Mouse (Mus musculus) left cerebral cortex, postnatal 25 days (tissue): ENCODE data around the gene Slc38a4. TPM values are rescaled to one million over a fixed set of nuclear protein-coding genes. Genes with fewer than 3 reads are reported as not detected.

Source experiments
- DNase-seq, 2 experiments: peaks; one replicate each; pipeline ENCODE4 v3.0.0; 2022; ENCODE audit warnings: low spot score in 2 of 2, mixed read lengths in 1 of 2
- intact Hi-C: fragments of 180-260 bp; cut with DNase I; formaldehyde crosslinking; loops from one replicate; pipeline ENCODE4 v1.15.1; 2025
- total RNA-seq, 2 experiments: library from RNA; stranded (reverse); gene quantifications; 2 replicates each; pipeline ENCODE4 v1.2.3; 2021

The Slc38a4 gene
- total RNA-seq, 2 experiments from 2014 or later = 1.2 to 1.4 TPM

- no peak for DNase-seq
- intact Hi-C loops = no loop called here
These were observed 29.1 kb downstream of the Slc38a4 start for GRCm38 (mm10) chr15:97026670-97027069.

- intact Hi-C loops = no loop called here
- DNase-seq = no peak
These were observed 33.0 kb downstream of the Slc38a4 start for GRCm38 (mm10) chr15:97022764-97023163.

GRCm38 (mm10) chr15:97022213-97022612 is 33.5 kb downstream of the Slc38a4 start:
- intact Hi-C loops = no loop called here
- no peak for DNase-seq

- DNase-seq = no peak
- intact Hi-C loops = no loop called here
These were observed 35.5 kb downstream of the Slc38a4 start for GRCm38 (mm10) chr15:97020221-97020620.

GRCm38 (mm10) chr15:97019323-97019722 is 36.4 kb downstream of the Slc38a4 start:
- intact Hi-C loops = no loop called here
- DNase-seq = no peak

GRCm38 (mm10) chr15:97017195-97017594 is 38.6 kb downstream of the Slc38a4 start:
- DNase-seq = no peak
- intact Hi-C loops = no loop called here

GRCm38 (mm10) chr15:97015036-97015596 is 40.6 kb downstream of the Slc38a4 start:
- DNase-seq = no peak
- intact Hi-C loops = no loop called here

- intact Hi-C loops = no loop called here
- no peak for DNase-seq
These were observed 44.0 kb downstream of the Slc38a4 start for GRCm38 (mm10) chr15:97011599-97012372.

- intact Hi-C loops = no loop called here
- DNase-seq = no peak
These were observed 46.5 kb downstream of the Slc38a4 start for GRCm38 (mm10) chr15:97009271-97009670.

- DNase-seq = no peak
- intact Hi-C loops = no loop called here
These were observed 50.0 kb downstream of the Slc38a4 start for GRCm38 (mm10) chr15:97005631-97006234.

GRCm38 (mm10) chr15:97004525-97004867 is 51.3 kb downstream of the Slc38a4 start:
- intact Hi-C loops = no loop called here
- no peak for DNase-seq

- DNase-seq = no peak
- intact Hi-C loops = no loop called here
These were observed 51.8 kb downstream of the Slc38a4 start for GRCm38 (mm10) chr15:97003851-97004524.

- intact Hi-C loops = no loop called here
- DNase-seq = no peak
These were observed 52.6 kb downstream of the Slc38a4 start for GRCm38 (mm10) chr15:97003186-97003585.

- no peak for DNase-seq
- intact Hi-C loops = no loop called here
These were observed 53.0 kb downstream of the Slc38a4 start for GRCm38 (mm10) chr15:97002752-97003151.

GRCm38 (mm10) chr15:97001886-97002285 is 53.9 kb downstream of the Slc38a4 start:
- intact Hi-C loops = no loop called here

GRCm38 (mm10) chr15:97001416-97001815 is 54.3 kb downstream of the Slc38a4 start:
- DNase-seq = no peak
- intact Hi-C loops = no loop called here

More at GRCm38 (mm10) chr15:97001886-97002285, 53.9 kb downstream of the Slc38a4 start:
- peak; percentile 9 to 70 for DNase-seq

- no peak for DNase-seq
- intact Hi-C loops = no loop called here
These were observed 55.2 kb downstream of the Slc38a4 start for GRCm38 (mm10) chr15:97000319-97001251.

- DNase-seq = peak; percentile 21 to 28
- intact Hi-C loops = no loop called here
These were observed 56.4 kb downstream of the Slc38a4 start for GRCm38 (mm10) chr15:96999401-96999800.

- no peak for DNase-seq
- intact Hi-C loops = no loop called here
These were observed 70.1 kb downstream of the Slc38a4 start for GRCm38 (mm10) chr15:96985618-96986017.
